Mouse (Mus musculus) hindbrain, embryonic 16.5 days (tissue): Measurements from ENCODE around the gene Dnah8. TPM values are rescaled to one million over a fixed set of nuclear protein-coding genes. Genes with fewer than 3 reads are reported as not detected.

Experiments
- ATAC-seq: fragments of 200-750 bp; cut with Nextera tagmentation; 2 replicates; pipeline ENCODE4 v1.8.0; 2017; ENCODE audit warnings: moderate TSS enrichment, moderate library complexity
- H3K27ac ChIP-seq: fragments of 300-500 bp; sonication (generic); 2 replicates; pipeline ENCODE4 v1.5.1; 2014; ENCODE audit warnings: low read depth, mild to moderate bottlenecking, control low read depth, low read length, moderate library complexity
- H3K27me3 ChIP-seq: fragments of 300-500 bp; sonication (generic); replicated peaks from 2 replicates; pipeline ENCODE4 v1.6.1; 2014; ENCODE audit warnings: low read length; ENCODE audit not compliant: control insufficient read depth, insufficient read depth
- H3K36me3 ChIP-seq: fragments of 300-500 bp; sonication (generic); 2 replicates; pipeline ENCODE4 v1.6.1; 2014; ENCODE audit warnings: mild to moderate bottlenecking, low read length, moderate library complexity, mixed read lengths; ENCODE audit not compliant: control insufficient read depth, insufficient read depth
- H3K4me1 ChIP-seq: fragments of 300-500 bp; sonication (generic); 2 replicates; pipeline ENCODE4 v1.6.1; 2014; ENCODE audit warnings: low read depth, low read length; ENCODE audit not compliant: control insufficient read depth, insufficient read depth
- H3K4me2 ChIP-seq: fragments of 300-500 bp; sonication (generic); 2 replicates; pipeline ENCODE4 v1.6.1; 2014; ENCODE audit warnings: mild to moderate bottlenecking, low read length, control low read depth, moderate library complexity
- H3K4me3 ChIP-seq: fragments of 300-500 bp; sonication (generic); 2 replicates; pipeline ENCODE4 v1.5.1; 2014; ENCODE audit warnings: mild to moderate bottlenecking, low read length, control low read depth, moderate library complexity
- H3K9ac ChIP-seq: fragments of 300-500 bp; sonication (generic); 2 replicates; pipeline ENCODE4 v1.6.1; 2014; ENCODE audit warnings: low read depth, mild to moderate bottlenecking, control low read depth, low read length, moderate library complexity
- H3K9me3 ChIP-seq: fragments of 300-500 bp; sonication (generic); 2 replicates; pipeline ENCODE4 v1.6.1; 2014; ENCODE audit warnings: mild to moderate bottlenecking, low read length, moderate library complexity; ENCODE audit not compliant: control insufficient read depth
- WGBS: fragments of 180-500 bp; shearing (Covaris S2); extraction: QIAGEN DNeasy Blood & Tissue Kit; methylation state at CpG from one replicate; pipeline ENCODE4 v1.1.7; 2014; 5-methylcytosine and 5-hydroxymethylcytosine counted together
- polyA plus RNA-seq: library from polyadenylated mRNA; unstranded; fragments of >200 nt; fragmentation: Nextera tagmentation; extraction: Ambion mirVana; gene quantifications from 2 replicates; pipeline ENCODE4 v1.2.1, GENCODE M21; 2015

The Dnah8 gene
- polyA plus RNA-seq, 1 experiment from 2014 or later, result 1.7 TPM

- WGBS, result 11% methylated on average over 11 of the region's 11 CpGs
- Histone ChIP-seq H3K4me2 (peak overlapping the region; percentile 8), H3K9me3 (no peaks in the 10 kb centered on the region), H3K9ac (no peak overlapping the region), H3K4me1 (no peaks in the 10 kb centered on the region; the same call in 1 of the 2 replicates), H3K4me3 (no peak overlapping the region), H3K27me3 (no peaks in the 10 kb centered on the region), H3K36me3 (no peaks in the 10 kb centered on the region), H3K27ac (peak overlapping the region; percentile 54; the same call in 1 of the 2 replicates)
- ATAC-seq, result peak; percentile 82
Measured at GRCm38 (mm10) chr17:30825731-30826304, 201.7 kb downstream of the Dnah8 start.

DNA sequence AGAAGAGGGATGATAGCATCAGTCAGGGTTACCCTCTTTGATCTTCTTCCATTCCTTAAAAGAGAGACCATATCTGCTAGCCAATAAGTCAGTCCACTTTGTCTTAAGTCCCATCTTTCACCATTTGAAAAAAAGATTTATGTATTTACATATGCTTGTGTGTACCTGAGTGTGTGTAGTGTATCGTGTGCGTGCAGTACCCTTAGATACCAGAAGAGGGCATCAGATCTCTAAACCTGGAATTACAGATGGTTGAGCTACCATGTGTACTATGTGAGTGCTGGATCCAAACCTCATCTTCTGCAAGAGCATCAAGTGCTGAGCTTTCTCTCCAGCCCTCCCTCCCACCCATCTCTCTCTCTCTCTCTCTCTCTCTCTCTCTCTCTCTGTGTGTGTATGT is 207.0 kb downstream of the Dnah8 start:
- 98% methylated on average over 2 of the region's 2 CpGs for WGBS
- H3K4me1 ChIP-seq, result no peaks in the 10 kb centered on the region

GRCm38 (mm10) chr17:30835419-30835818 is 211.3 kb downstream of the Dnah8 start:
- no peak overlapping the region for H3K27ac ChIP-seq
- ATAC-seq, result no peak
- H3K9ac ChIP-seq, result no peak overlapping the region
- no peak overlapping the region for H3K4me2 ChIP-seq
- no peak overlapping the region for H3K4me3 ChIP-seq
- H3K4me1 ChIP-seq, result no peaks in the 10 kb centered on the region
- WGBS, result 94% methylated on average over 4 of the region's 4 CpGs
- no peaks in the 10 kb centered on the region for H3K9me3 ChIP-seq
- no peaks in the 10 kb centered on the region for H3K36me3 ChIP-seq
- no peaks in the 10 kb centered on the region for H3K27me3 ChIP-seq

More for the DNA sequence above, 207.0 kb downstream of the Dnah8 start:
- no peak overlapping the region for H3K9ac ChIP-seq
- no peak overlapping the region for H3K4me3 ChIP-seq
- no peak for ATAC-seq
- H3K9me3 ChIP-seq, result no peaks in the 10 kb centered on the region
- no peak overlapping the region for H3K4me2 ChIP-seq
- H3K27me3 ChIP-seq, result no peaks in the 10 kb centered on the region
- H3K27ac ChIP-seq, result no peak overlapping the region
- H3K36me3 ChIP-seq, result no peaks in the 10 kb centered on the region

DNA sequence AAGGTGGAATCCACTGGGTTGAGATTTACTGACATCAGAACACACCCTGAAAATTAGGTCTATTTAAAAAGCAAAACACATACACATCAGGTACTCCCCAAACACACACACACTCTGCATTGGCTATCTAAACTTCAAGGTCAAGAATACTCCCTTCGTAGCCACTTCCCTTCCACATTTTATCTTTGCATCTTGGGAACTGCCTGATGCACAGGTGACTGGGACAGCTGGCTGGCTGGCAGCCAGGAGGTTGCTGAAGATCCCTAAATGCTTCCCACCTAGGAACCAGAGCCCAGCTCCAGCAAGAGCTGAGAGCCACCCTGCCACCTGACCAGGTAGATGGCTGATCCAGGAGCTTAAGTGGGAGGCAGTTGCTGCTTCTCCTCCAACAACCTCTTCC is 212.9 kb downstream of the Dnah8 start:
- WGBS, result 82% methylated on average over 1 of the region's 1 CpGs
- H3K4me1 ChIP-seq, result no peaks in the 10 kb centered on the region
- H3K4me3 ChIP-seq, result no peak overlapping the region
- H3K9me3 ChIP-seq, result no peaks in the 10 kb centered on the region
- H3K27me3 ChIP-seq, result no peaks in the 10 kb centered on the region
- no peak overlapping the region for H3K4me2 ChIP-seq
- no peak for ATAC-seq
- no peaks in the 10 kb centered on the region for H3K36me3 ChIP-seq
- H3K27ac ChIP-seq, result no peak overlapping the region
- no peak overlapping the region for H3K9ac ChIP-seq

DNA sequence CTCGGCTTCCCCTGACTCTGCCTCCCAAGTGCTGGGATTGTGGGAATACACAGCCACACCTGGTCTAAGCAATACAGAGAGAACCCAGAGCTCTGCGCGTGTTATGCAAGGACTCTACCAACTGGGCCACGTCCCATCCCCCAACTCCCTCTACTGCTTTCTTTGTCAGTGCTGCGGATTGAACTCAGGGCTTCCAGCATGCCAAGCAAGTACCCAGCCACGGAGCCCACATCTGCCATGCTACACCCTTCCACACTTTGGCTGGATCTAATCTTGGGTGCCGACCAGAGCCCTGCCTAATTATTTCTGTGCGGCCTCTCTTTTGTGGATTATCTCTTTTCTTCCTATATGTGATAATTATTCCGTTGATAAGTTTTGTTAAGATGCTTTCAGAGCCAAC is 215.9 kb downstream of the Dnah8 start:
- no peaks in the 10 kb centered on the region for H3K27me3 ChIP-seq
- no peak overlapping the region for H3K9ac ChIP-seq
- no peak overlapping the region for H3K4me3 ChIP-seq
- WGBS, result 73% methylated on average over 9 of the region's 9 CpGs
- no peak overlapping the region for H3K27ac ChIP-seq
- H3K9me3 ChIP-seq, result no peaks in the 10 kb centered on the region
- no peak overlapping the region for H3K4me2 ChIP-seq
- no peaks in the 10 kb centered on the region for H3K36me3 ChIP-seq
- no peaks in the 10 kb centered on the region for H3K4me1 ChIP-seq
- ATAC-seq, result no peak

DNA sequence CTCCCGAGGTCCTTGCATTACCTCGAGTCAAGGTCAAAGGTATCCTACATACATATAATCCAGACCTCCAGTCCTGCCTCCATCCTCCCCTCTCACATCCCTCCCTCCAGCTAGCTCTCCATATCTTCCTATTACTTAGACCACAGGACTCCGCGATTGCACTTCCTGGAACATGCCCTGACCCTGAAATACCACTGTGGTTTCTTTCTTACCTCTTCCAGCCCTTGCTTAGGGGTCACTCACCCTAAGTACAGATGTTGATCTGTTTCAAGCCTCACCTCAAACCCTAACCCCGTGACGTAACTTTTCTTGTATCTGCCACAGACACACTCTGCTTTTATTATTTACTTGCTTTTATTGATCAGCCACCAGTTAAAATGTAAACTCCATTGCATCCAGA is 218.2 kb downstream of the Dnah8 start:
- no peak overlapping the region for H3K4me3 ChIP-seq
- no peaks in the 10 kb centered on the region for H3K27me3 ChIP-seq
- H3K9me3 ChIP-seq, result no peaks in the 10 kb centered on the region
- ATAC-seq, result no peak
- H3K9ac ChIP-seq, result no peak overlapping the region
- H3K27ac ChIP-seq, result no peak overlapping the region
- WGBS, result 83% methylated on average over 6 of the region's 6 CpGs
- no peak overlapping the region for H3K4me2 ChIP-seq
- no peaks in the 10 kb centered on the region for H3K36me3 ChIP-seq
- H3K4me1 ChIP-seq, result no peaks in the 10 kb centered on the region

DNA sequence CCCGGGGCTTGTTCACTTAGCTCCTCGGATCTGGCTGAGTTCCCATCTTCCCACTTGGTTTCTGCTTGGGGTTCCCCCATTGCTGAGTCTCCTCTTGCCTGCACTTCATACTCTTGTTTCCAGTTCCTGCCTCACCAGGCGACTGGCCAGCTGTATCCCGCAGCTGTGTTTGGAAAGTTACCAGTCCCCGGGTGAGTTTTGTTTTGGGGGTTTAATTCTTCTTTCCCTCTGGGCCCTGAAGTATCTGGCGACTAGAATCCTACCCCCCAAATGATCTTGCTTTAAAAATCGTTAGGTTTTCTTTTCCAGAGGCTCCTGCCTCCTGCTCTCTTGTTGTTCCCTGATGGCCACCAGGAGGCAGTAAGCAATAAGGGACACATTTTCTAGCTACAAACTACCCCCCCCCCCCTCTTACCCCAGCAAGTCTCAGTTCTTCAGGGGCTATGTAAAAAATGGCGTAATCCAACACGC is 220.2 kb downstream of the Dnah8 start:
- WGBS, result 50% methylated on average over 9 of the region's 9 CpGs
- Histone ChIP-seq H3K9me3 (no peaks in the 10 kb centered on the region), H3K36me3 (no peaks in the 10 kb centered on the region), H3K4me3 (no peak overlapping the region), H3K27me3 (no peaks in the 10 kb centered on the region), H3K27ac (no peak overlapping the region), H3K4me2 (no peak overlapping the region), H3K9ac (no peak overlapping the region), H3K4me1 (no peaks in the 10 kb centered on the region)
- ATAC-seq, result no peak

GRCm38 (mm10) chr17:30847498-30847897 is 223.3 kb downstream of the Dnah8 start:
- H3K27me3 ChIP-seq, result no peaks in the 10 kb centered on the region
- no peak overlapping the region for H3K27ac ChIP-seq
- no peaks in the 10 kb centered on the region for H3K9me3 ChIP-seq
- no peaks in the 10 kb centered on the region for H3K36me3 ChIP-seq
- no peak overlapping the region for H3K4me2 ChIP-seq
- WGBS, result 87% methylated on average over 7 of the region's 7 CpGs
- H3K9ac ChIP-seq, result no peak overlapping the region
- no peak overlapping the region for H3K4me3 ChIP-seq
- H3K4me1 ChIP-seq, result no peaks in the 10 kb centered on the region
- ATAC-seq, result no peak

GRCm38 (mm10) chr17:30848086-30848485 is 223.9 kb downstream of the Dnah8 start:
- Histone ChIP-seq H3K9me3 (no peaks in the 10 kb centered on the region), H3K27me3 (no peaks in the 10 kb centered on the region), H3K9ac (no peak overlapping the region), H3K27ac (no peak overlapping the region), H3K36me3 (no peaks in the 10 kb centered on the region), H3K4me2 (no peak overlapping the region), H3K4me3 (no peak overlapping the region), H3K4me1 (no peaks in the 10 kb centered on the region)
- 93% methylated on average over 5 of the region's 5 CpGs for WGBS
- ATAC-seq, result no peak

DNA sequence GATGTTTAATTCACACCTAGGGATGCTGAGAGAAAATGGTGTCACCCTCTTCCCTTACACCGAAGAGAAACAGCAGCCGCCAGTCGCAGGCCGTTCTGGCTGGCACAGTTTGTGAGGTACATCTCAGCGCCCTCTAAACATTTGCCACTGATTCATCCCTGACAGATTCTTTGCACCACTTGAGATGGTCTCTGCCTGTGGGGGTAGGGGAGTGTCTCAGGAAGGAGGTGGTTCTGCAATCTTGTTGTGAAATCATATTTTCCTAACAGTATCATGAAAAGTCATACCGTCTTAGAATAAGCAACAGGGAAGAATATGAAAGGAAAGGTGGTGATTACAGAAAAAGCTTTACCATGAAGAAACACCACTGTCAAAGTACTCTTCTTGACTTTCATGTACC is 224.7 kb downstream of the Dnah8 start:
- Histone ChIP-seq H3K9me3 (no peaks in the 10 kb centered on the region), H3K27me3 (no peaks in the 10 kb centered on the region), H3K4me1 (no peaks in the 10 kb centered on the region), H3K9ac (no peak overlapping the region), H3K27ac (no peak overlapping the region), H3K36me3 (no peaks in the 10 kb centered on the region), H3K4me2 (no peak overlapping the region), H3K4me3 (no peak overlapping the region)
- 88% methylated on average over 6 of the region's 6 CpGs for WGBS
- no peak for ATAC-seq
